Mouse (Mus musculus): ENCODE measurements around the gene Vmn1r2.
"Not testable (repeated sequence)": the region's sequence is repeated elsewhere in the genome, so short reads cannot be mapped to it uniquely, and the experiment has no call there.

Vmn1r2 gene

GRCm38 (mm10) chr4:3167020-3167419 lies at the start of gene Vmn1r2:
TSS of gene Vmn1r2 (plus strand) at chr4:3167320.
- not testable (repeated sequence) for DNase-seq

GRCm38 (mm10) chr4:3147926-3148325 lies 19.2 kb upstream of the Vmn1r2 start:
- DNase-seq = not testable (repeated sequence)

- not testable (repeated sequence) for DNase-seq
Measured at GRCm38 (mm10) chr4:3153320-3153719, 13.8 kb upstream of the Vmn1r2 start.

GRCm38 (mm10) chr4:3164429-3164828 lies 2.7 kb upstream of the Vmn1r2 start:
- DNase-seq = not testable (repeated sequence)

DNA sequence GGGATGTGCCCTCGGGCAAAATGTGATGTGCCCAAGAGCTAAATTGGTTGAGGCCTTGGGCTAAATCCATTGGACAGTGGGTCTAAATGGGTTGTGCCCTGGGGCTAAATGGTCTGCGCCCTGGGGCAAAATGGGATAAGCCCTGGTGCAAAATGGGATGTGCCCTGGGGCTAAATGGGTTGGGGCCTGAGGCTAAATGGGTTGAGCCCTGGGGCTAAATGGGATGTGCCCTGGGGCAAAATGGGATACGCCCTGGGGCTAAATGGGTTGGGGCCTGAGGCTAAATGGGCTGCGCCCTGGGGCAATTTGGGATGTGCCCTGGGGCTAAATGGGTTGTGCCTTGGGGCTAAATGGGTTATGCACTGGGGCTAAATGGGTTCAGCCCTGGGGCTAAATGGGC lies 2.1 kb upstream of the Vmn1r2 start:
- DNase-seq = peak; percentile 28

DNA sequence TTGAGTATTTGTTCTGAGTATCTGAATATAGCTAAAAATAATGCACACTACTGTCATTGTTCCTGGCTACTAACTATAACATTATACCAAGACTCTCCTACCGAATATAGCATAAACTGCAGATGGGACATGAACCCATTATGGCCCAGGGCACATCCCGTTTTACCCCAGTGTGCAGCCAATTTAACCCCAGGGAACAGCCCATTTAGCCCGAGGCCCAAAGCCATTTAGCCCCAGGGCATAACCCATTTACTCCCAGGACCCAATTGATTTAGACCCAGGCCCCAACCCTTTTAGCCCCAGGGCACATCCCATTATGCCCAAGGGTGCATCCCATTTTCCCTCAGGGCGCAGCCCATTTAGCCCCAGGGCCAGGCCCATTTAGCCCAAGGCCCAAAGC lies 7.5 kb downstream of the Vmn1r2 start:
- DNase-seq = not testable (repeated sequence)

DNA sequence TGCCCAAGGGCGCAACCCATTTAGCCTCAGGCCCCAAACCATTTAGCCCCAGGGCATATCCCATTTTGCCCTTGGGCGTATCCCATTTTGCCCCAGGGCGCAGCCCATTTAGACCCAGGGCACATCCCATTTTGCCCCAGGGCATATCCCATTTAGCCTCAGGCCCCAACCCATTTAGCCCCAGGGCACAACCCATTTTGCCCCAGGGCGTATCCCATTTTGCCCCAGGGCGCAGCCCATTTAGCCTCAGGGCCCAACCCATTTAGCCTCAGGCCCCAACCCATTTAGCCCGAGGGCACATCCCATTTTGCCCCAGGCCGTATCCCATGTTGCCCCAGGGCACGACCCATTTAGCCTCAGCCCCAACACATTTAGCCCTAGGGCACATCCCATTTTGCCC lies 8.6 kb downstream of the Vmn1r2 start:
- DNase-seq = not testable (repeated sequence)

DNA sequence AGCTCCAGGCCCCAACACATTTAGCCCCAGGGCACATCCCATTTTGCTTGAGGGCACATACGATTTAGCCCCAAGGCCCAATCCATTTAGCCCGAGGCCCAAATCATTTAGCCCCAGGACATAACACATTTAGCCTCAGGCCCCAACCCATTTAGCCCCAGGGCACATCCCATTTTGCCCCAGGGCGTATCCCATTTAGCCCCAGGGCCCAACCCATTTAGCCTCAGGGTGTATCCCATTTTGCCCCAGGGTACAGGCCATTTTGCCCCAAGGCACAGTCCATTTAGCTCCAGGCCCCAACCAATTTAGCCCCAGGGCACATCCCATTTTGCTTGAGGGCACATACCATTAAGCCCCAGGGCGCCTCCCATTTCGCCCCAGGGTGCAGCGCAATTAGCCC lies 9.1 kb downstream of the Vmn1r2 start:
- DNase-seq = not testable (repeated sequence)

GRCm38 (mm10) chr4:3176746-3177490 lies 9.8 kb downstream of the Vmn1r2 start:
- peak; percentile 23 for DNase-seq

DNA sequence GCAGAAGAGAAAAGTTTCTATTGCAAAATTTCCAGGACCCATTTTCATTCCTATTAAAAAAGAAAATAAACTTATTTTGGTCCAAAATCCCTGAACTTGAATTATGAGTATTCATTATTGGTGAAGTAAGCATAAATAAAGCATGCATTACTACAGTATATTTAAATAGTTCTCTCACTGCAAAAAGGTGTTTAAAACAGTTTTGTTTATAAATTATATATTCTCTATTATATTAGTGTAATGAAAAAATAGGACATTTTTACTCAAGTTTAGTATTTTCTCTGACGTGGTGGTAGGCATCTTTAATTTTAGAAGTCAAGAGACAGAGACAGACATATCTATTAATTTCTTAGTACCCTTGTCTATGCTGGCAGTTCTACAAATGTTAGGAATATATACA lies 18.1 kb downstream of the Vmn1r2 start, which contains the start of gene Vmn1r3:
Vmn1r3 (minus strand) TSS at position 101 of the 400 bp plus-strand sequence.
- DNase-seq = not testable (repeated sequence)

- DNase-seq = not testable (repeated sequence)
Measured at GRCm38 (mm10) chr4:3209643-3210217, 42.6 kb downstream of the Vmn1r2 start.

DNA sequence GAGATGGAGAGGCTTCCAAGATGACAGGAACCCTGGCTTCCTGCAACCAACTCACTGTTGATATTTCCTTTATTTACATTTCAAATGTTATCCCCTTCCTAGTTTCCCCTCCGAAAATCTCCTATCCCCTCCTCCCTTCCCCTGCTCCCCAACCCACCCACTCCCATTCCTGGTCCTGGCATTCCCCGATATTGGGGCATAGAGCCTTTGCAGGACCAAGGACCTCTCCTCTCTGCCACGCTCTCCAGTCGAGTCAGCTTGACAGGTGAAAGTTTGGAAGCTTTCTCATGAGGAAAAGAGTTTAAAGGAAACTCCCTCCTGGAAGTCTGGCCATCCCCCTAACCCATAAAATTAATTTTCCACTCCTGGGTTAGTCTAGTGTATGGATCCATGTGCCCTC lies 46.2 kb downstream of the Vmn1r2 start:
- not testable (repeated sequence) for DNase-seq

- DNase-seq = not testable (repeated sequence)
Measured at GRCm38 (mm10) chr4:3216382-3216781, 49.3 kb downstream of the Vmn1r2 start.

Data from lung, postnatal 10 days (tissue).